Mouse (Mus musculus): ENCODE measurements at regions not wholly inside any gene's neighbourhood (a gene's known extent, or its start where the extent isn't known, plus 50 kb on each side); places are given as distances from the start of the nearest gene placed in this dataset.

GRCm38 (mm10) chr4:91929232-91929631 is 217.8 kb downstream of the Izumo3 start:
- H3K4me2 ChIP-seq, result no peak overlapping the region
- no peaks in the 10 kb centered on the region for H3K36me3 ChIP-seq (ENCODE audit: control insufficient read depth, insufficient read depth, low read length)
- H3K9me3 ChIP-seq (ENCODE audit: control insufficient read depth, low read length), result no peaks in the 10 kb centered on the region
- no peaks in the 10 kb centered on the region for H3K27me3 ChIP-seq (ENCODE audit: control insufficient read depth, insufficient read depth, low read length)
- H3K27ac ChIP-seq (ENCODE audit: low read depth, low read length), result no peak overlapping the region
- no peak overlapping the region for H3K4me3 ChIP-seq (ENCODE audit: low read depth, low read length)
- DNase-seq (ENCODE audit: low spot score, missing footprints) (no peak), ATAC-seq (ENCODE audit: low FRiP score) (peak; percentile 44)
- H3K9ac ChIP-seq (ENCODE audit: low read length), result no peak overlapping the region
- no peaks in the 10 kb centered on the region for H3K4me1 ChIP-seq (ENCODE audit: control insufficient read depth, insufficient read depth, low read length)
- WGBS, result 56% methylated on average over 5 of the region's 5 CpGs

- no peak for ATAC-seq (ENCODE audit: low FRiP score)
- no peak for DNase-seq (ENCODE audit: low spot score, missing footprints)
- H3K4me2 ChIP-seq, result no peak overlapping the region
- H3K27me3 ChIP-seq (ENCODE audit: control insufficient read depth, insufficient read depth, low read length), result no peaks in the 10 kb centered on the region
- no peaks in the 10 kb centered on the region for H3K9me3 ChIP-seq (ENCODE audit: control insufficient read depth, low read length)
- H3K4me3 ChIP-seq (ENCODE audit: low read depth, low read length), result no peak overlapping the region
- WGBS, result 82% methylated on average over 1 of the region's 1 CpGs
- H3K9ac ChIP-seq (ENCODE audit: low read length), result no peak overlapping the region
- H3K27ac ChIP-seq (ENCODE audit: low read depth, low read length), result no peak overlapping the region
- no peaks in the 10 kb centered on the region for H3K36me3 ChIP-seq (ENCODE audit: control insufficient read depth, insufficient read depth, low read length)
- no peaks in the 10 kb centered on the region for H3K4me1 ChIP-seq (ENCODE audit: control insufficient read depth, insufficient read depth, low read length)
These were observed 239.9 kb downstream of the Izumo3 start for GRCm38 (mm10) chr4:91907147-91907546.

- H3K36me3 ChIP-seq (ENCODE audit: control insufficient read depth, insufficient read depth, low read length), result no peaks in the 10 kb centered on the region
- ATAC-seq (ENCODE audit: low FRiP score), result no peak
- DNase-seq (ENCODE audit: low spot score, missing footprints), result no peak
- H3K4me3 ChIP-seq (ENCODE audit: low read depth, low read length), result no peak overlapping the region
- H3K4me1 ChIP-seq (ENCODE audit: control insufficient read depth, insufficient read depth, low read length), result no peaks in the 10 kb centered on the region
- H3K9ac ChIP-seq (ENCODE audit: low read length), result no peak overlapping the region
- no peaks in the 10 kb centered on the region for H3K27me3 ChIP-seq (ENCODE audit: control insufficient read depth, insufficient read depth, low read length)
- WGBS, result 74% methylated on average over 1 of the region's 1 CpGs
- H3K4me2 ChIP-seq, result no peak overlapping the region
- no peaks in the 10 kb centered on the region for H3K9me3 ChIP-seq (ENCODE audit: control insufficient read depth, low read length)
- no peak overlapping the region for H3K27ac ChIP-seq (ENCODE audit: low read depth, low read length)
These were observed 241.9 kb downstream of the Izumo3 start for GRCm38 (mm10) chr4:91905111-91905510.

GRCm38 (mm10) chr4:91891419-91891818 is 255.6 kb downstream of the Izumo3 start:
- H3K4me1 ChIP-seq (ENCODE audit: control insufficient read depth, insufficient read depth, low read length), result no peaks in the 10 kb centered on the region
- H3K9ac ChIP-seq (ENCODE audit: low read length), result no peak overlapping the region
- no peak overlapping the region for H3K4me2 ChIP-seq
- H3K36me3 ChIP-seq (ENCODE audit: control insufficient read depth, insufficient read depth, low read length), result no peaks in the 10 kb centered on the region
- no peak overlapping the region for H3K4me3 ChIP-seq (ENCODE audit: low read depth, low read length)
- 63% methylated on average over 2 of the region's 2 CpGs for WGBS
- H3K27ac ChIP-seq (ENCODE audit: low read depth, low read length), result no peak overlapping the region
- ATAC-seq (ENCODE audit: low FRiP score) (peak; percentile 54; the same call in 1 of the 2 replicates), DNase-seq (ENCODE audit: low spot score, missing footprints) (no peak)
- H3K9me3 ChIP-seq (ENCODE audit: control insufficient read depth, low read length), result no peaks in the 10 kb centered on the region
- no peaks in the 10 kb centered on the region for H3K27me3 ChIP-seq (ENCODE audit: control insufficient read depth, insufficient read depth, low read length)
